Mouse (Mus musculus) liver, embryonic 14.5 days (tissue): ENCODE results near the gene Llgl2. TPM values are rescaled to one million over a fixed set of nuclear protein-coding genes. Genes with fewer than 3 reads are reported as not detected.

Experiments
- ATAC-seq: fragments of 200-750 bp; cut with Nextera tagmentation; 2 replicates; pipeline ENCODE4 v1.8.0; 2017; ENCODE audit warnings: moderate number of reproducible peaks, mild to moderate bottlenecking, moderate library complexity; ENCODE audit not compliant: insufficient read depth
- DNase-seq, 3 experiments: peaks; one replicate each; pipeline ENCODE4 v3.0.0-alpha.2; 2012 to 2013; ENCODE audit warnings: low read depth in 3 of 3, low spot score in 3 of 3
- H3K27ac ChIP-seq: fragments of 300-500 bp; sonication (generic); 2 replicates; pipeline ENCODE4 v1.5.1; 2014; ENCODE audit warnings: moderate library complexity, mild to moderate bottlenecking, control low read depth, inconsistent platforms
- H3K27me3 ChIP-seq: fragments of 300-500 bp; sonication (generic); 2 replicates; pipeline ENCODE4 v1.6.1; 2014; ENCODE audit warnings: mild to moderate bottlenecking, low read length, moderate library complexity; ENCODE audit not compliant: control insufficient read depth, insufficient read depth
- H3K36me3 ChIP-seq: fragments of 300-500 bp; sonication (generic); replicated peaks from 2 replicates; pipeline ENCODE4 v1.6.1; 2014; ENCODE audit warnings: low read depth; ENCODE audit not compliant: control insufficient read depth, insufficient read depth
- H3K4me1 ChIP-seq, 2 experiments: fragments of 200-500 bp in 1 of 2; fragments of 300-500 bp in 1 of 2; sonication (generic) in 1 of 2; replicated peaks; 2 replicates each; pipeline ENCODE4 v1.6.1; 2012 to 2014; ENCODE audit warnings: antibody characterized with exemption in 1 of 2, inconsistent platforms in 1 of 2, low read length in 1 of 2; ENCODE audit not compliant: control insufficient read depth in 2 of 2, insufficient read depth in 2 of 2
- H3K4me2 ChIP-seq: fragments of 300-500 bp; sonication (generic); 2 replicates; pipeline ENCODE4 v1.6.1; 2014; ENCODE audit warnings: low read depth, mild to moderate bottlenecking, control low read depth, moderate library complexity
- H3K4me3 ChIP-seq, 2 experiments: fragments of 200-500 bp in 1 of 2; fragments of 300-500 bp in 1 of 2; sonication (generic) in 1 of 2; 2 replicates each; pipeline ENCODE4 v1.5.1; 2012 to 2014; ENCODE audit warnings: low read depth in 2 of 2, low read length in 2 of 2, mild to moderate bottlenecking in 2 of 2, control low read depth in 1 of 2, inconsistent platforms in 1 of 2, moderate library complexity in 1 of 2; ENCODE audit not compliant: insufficient read depth in 1 of 2
- H3K9ac ChIP-seq: fragments of 300-500 bp; sonication (generic); replicated peaks from 2 replicates; pipeline ENCODE4 v1.6.1; 2014; ENCODE audit warnings: mild to moderate bottlenecking, control low read depth, moderate library complexity
- H3K9me3 ChIP-seq: fragments of 300-500 bp; sonication (generic); 2 replicates; pipeline ENCODE4 v1.6.1; 2016; ENCODE audit warnings: low read length, mixed read lengths; ENCODE audit not compliant: control insufficient read depth
- CTCF ChIP-seq: IDR thresholded peaks from 2 replicates; pipeline ENCODE4 v1.5.1; 2016; ENCODE audit warnings: antibody characterized with exemption, low read depth, control low read depth
- EP300 ChIP-seq: IDR thresholded peaks from 2 replicates; pipeline ENCODE4 v1.6.1; 2016; ENCODE audit warnings: antibody characterized with exemption, low read depth
- WGBS: fragments of 180-500 bp; shearing (Covaris S2); extraction: QIAGEN DNeasy Blood & Tissue Kit; methylation state at CpG from one replicate; pipeline ENCODE4 v1.1.7; 2014; ENCODE audit not compliant: insufficient replicate concordance; 5-methylcytosine and 5-hydroxymethylcytosine counted together
- microRNA-seq: library from miRNA; unstranded; fragments of <30 nt; microRNA quantifications from one replicate; pipeline ENCODE4, GENCODE M21; 2016
- polyA plus RNA-seq, 2 experiments: library from polyadenylated mRNA; depleted of rRNA in 1 of 2; stranded (reverse) in 1 of 2; unstranded in 1 of 2; fragments of >200 nt; fragmentation: Nextera tagmentation in 1 of 2; extraction: Ambion mirVana in 1 of 2; gene quantifications; 2 replicates each; pipeline versions ENCODE4 v1.2.1 to v1.2.3; 2012 to 2014

Gene Llgl2
- polyA plus RNA-seq, 2 experiments = 7.5 to 10.5 TPM

GRCm38 (mm10) chr11:115903384-115904230 is 79.8 kb downstream of the Llgl2 start:
- peaks cover 49% of the 10 kb centered on the region for H3K36me3 ChIP-seq
- TF ChIP-seq CTCF = no peak
- TF ChIP-seq EP300 = peak; percentile 74
- peak overlapping the region; percentile 90 for H3K9ac ChIP-seq
- no peaks in the 10 kb centered on the region for H3K9me3 ChIP-seq
- 6% methylated on average over 11 of the region's 11 CpGs for WGBS
- peaks cover 59 to 67% of the 10 kb centered on the region in 2 experiments for H3K4me1 ChIP-seq
- ATAC-seq (peak; percentile 84), DNase-seq (peak; percentile 80 to 91 (median 84))
- H3K27me3 ChIP-seq = no peaks in the 10 kb centered on the region
- peak overlapping the region; percentile 95 for H3K4me2 ChIP-seq
- H3K4me3 ChIP-seq = peak overlapping the region; percentile 49 to 70
- peak overlapping the region; percentile 100 for H3K27ac ChIP-seq

- H3K27ac ChIP-seq = peak overlapping the region; percentile 100
- H3K4me2 ChIP-seq = peak overlapping the region; percentile 95
- 36% methylated on average over 8 of the region's 8 CpGs for WGBS
- peak overlapping the region in 1 of 2 experiments; percentile 38; a peak in 2 of 4 replicates for H3K4me3 ChIP-seq
- ATAC-seq (no peak), DNase-seq (peak in 1 of 3 experiments; percentile 43)
- peaks cover 53 to 67% of the 10 kb centered on the region in 2 experiments for H3K4me1 ChIP-seq
- peak overlapping the region; percentile 71 for H3K9ac ChIP-seq
- peaks cover 49% of the 10 kb centered on the region for H3K36me3 ChIP-seq
- TF ChIP-seq EP300 = no peak
- TF ChIP-seq CTCF = no peak
- H3K27me3 ChIP-seq = no peaks in the 10 kb centered on the region
- H3K9me3 ChIP-seq = no peaks in the 10 kb centered on the region
Measured at GRCm38 (mm10) chr11:115904231-115904955, 80.5 kb downstream of the Llgl2 start.

Small RNA genes within 50 kb of the gene (microRNA-seq; reads per million reads assigned to microRNA genes)
- gene Mir5621 = not detected

Other genes with a start within 250 kb of the Llgl2 start
- 16.2 and 24.1 TPM in 2 replicates for gene Mrps7, start 220.1 kb upstream of the Llgl2 start, polyA plus RNA-seq (2012; rRNA removed)
- gene Mrps7, start 220.1 kb upstream of the Llgl2 start, polyA plus RNA-seq (2014; fragmentation: Nextera tagmentation; extraction: Ambion mirVana) = 52.6 and 53.3 TPM in 2 replicates
- 9.2 and 17.2 TPM in 2 replicates for gene Gga3, start 220.0 kb upstream of the Llgl2 start, polyA plus RNA-seq (2012; rRNA removed)
- gene Gga3, start 220.0 kb upstream of the Llgl2 start, polyA plus RNA-seq (2014; fragmentation: Nextera tagmentation; extraction: Ambion mirVana) = 6.4 and 7.2 TPM in 2 replicates
- 21.1 and 25.6 TPM in 2 replicates for gene Mif4gd, start 211.1 kb upstream of the Llgl2 start, polyA plus RNA-seq (2012; rRNA removed)
- 24.3 and 25.6 TPM in 2 replicates for gene Mif4gd, start 211.1 kb upstream of the Llgl2 start, polyA plus RNA-seq (2014; fragmentation: Nextera tagmentation; extraction: Ambion mirVana)
- gene Slc25a19, start 195.8 kb upstream of the Llgl2 start, polyA plus RNA-seq (2012; rRNA removed) = 7.4 and 10.5 TPM in 2 replicates
- gene Slc25a19, start 195.8 kb upstream of the Llgl2 start, polyA plus RNA-seq (2014; fragmentation: Nextera tagmentation; extraction: Ambion mirVana) = 8.5 and 9.4 TPM in 2 replicates
- 15.7 and 22.4 TPM in 2 replicates for gene Grb2, start 115.5 kb upstream of the Llgl2 start, polyA plus RNA-seq (2012; rRNA removed)
- 26.0 and 30.1 TPM in 2 replicates for gene Grb2, start 115.5 kb upstream of the Llgl2 start, polyA plus RNA-seq (2014; fragmentation: Nextera tagmentation; extraction: Ambion mirVana)
- gene Tmem94, start 58.6 kb upstream of the Llgl2 start, polyA plus RNA-seq (2012; rRNA removed) = 11.0 and 13.8 TPM in 2 replicates
- 3.7 and 6.1 TPM in 2 replicates for gene Tmem94, start 58.6 kb upstream of the Llgl2 start, polyA plus RNA-seq (2014; fragmentation: Nextera tagmentation; extraction: Ambion mirVana)
- gene Caskin2, start 10.4 kb upstream of the Llgl2 start, polyA plus RNA-seq (2012; rRNA removed) = 7.1 and 7.8 TPM in 2 replicates
- 4.9 and 6.1 TPM in 2 replicates for gene Caskin2, start 10.4 kb upstream of the Llgl2 start, polyA plus RNA-seq (2014; fragmentation: Nextera tagmentation; extraction: Ambion mirVana)
- 12.4 and 12.9 TPM in 2 replicates for gene Tsen54, start 9.3 kb upstream of the Llgl2 start, polyA plus RNA-seq (2012; rRNA removed)
- gene Tsen54, start 9.3 kb upstream of the Llgl2 start, polyA plus RNA-seq (2014; fragmentation: Nextera tagmentation; extraction: Ambion mirVana) = 9.7 and 12.4 TPM in 2 replicates
- 0.36 and 0.42 TPM in 2 replicates for gene Myo15b, start 34.4 kb downstream of the Llgl2 start, polyA plus RNA-seq (2012; rRNA removed)
- 0.09 and 0.29 TPM in 2 replicates for gene Myo15b, start 34.4 kb downstream of the Llgl2 start, polyA plus RNA-seq (2014; fragmentation: Nextera tagmentation; extraction: Ambion mirVana)
- 20.6 and 25.1 TPM in 2 replicates for gene Smim5, start 75.9 kb downstream of the Llgl2 start, polyA plus RNA-seq (2012; rRNA removed)
- gene Smim5, start 75.9 kb downstream of the Llgl2 start, polyA plus RNA-seq (2014; fragmentation: Nextera tagmentation; extraction: Ambion mirVana) = 45.3 and 48.8 TPM in 2 replicates
- gene Smim6, start 88.0 kb downstream of the Llgl2 start, polyA plus RNA-seq (2012; rRNA removed) = 1.5 and 1.8 TPM in 2 replicates
- gene Smim6, start 88.0 kb downstream of the Llgl2 start, polyA plus RNA-seq (2014; fragmentation: Nextera tagmentation; extraction: Ambion mirVana) = 2.0 and 2.2 TPM in 2 replicates
- 8.7 and 22.6 TPM in 2 replicates for gene Sap30bp, start 109.2 kb downstream of the Llgl2 start, polyA plus RNA-seq (2012; rRNA removed)
- 20.0 and 21.2 TPM in 2 replicates for gene Sap30bp, start 109.2 kb downstream of the Llgl2 start, polyA plus RNA-seq (2014; fragmentation: Nextera tagmentation; extraction: Ambion mirVana)
- 6.7 and 7.3 TPM in 2 replicates for gene Recql5, start 109.4 kb downstream of the Llgl2 start, polyA plus RNA-seq (2012; rRNA removed)
- gene Recql5, start 109.4 kb downstream of the Llgl2 start, polyA plus RNA-seq (2014; fragmentation: Nextera tagmentation; extraction: Ambion mirVana) = 6.1 and 6.5 TPM in 2 replicates
- 0.10 and 0.11 TPM in 2 replicates for gene Itgb4, start 150.7 kb downstream of the Llgl2 start, polyA plus RNA-seq (2012; rRNA removed)
- 0.16 and 0.17 TPM in 2 replicates for gene Itgb4, start 150.7 kb downstream of the Llgl2 start, polyA plus RNA-seq (2014; fragmentation: Nextera tagmentation; extraction: Ambion mirVana)
- 55.9 and 59.1 TPM in 2 replicates for gene Galk1, start 188.7 kb downstream of the Llgl2 start, polyA plus RNA-seq (2012; rRNA removed)
- gene Galk1, start 188.7 kb downstream of the Llgl2 start, polyA plus RNA-seq (2014; fragmentation: Nextera tagmentation; extraction: Ambion mirVana) = 102 and 113 TPM in 2 replicates
- 173 and 248 TPM in 2 replicates for gene H3f3b, start 203.9 kb downstream of the Llgl2 start, polyA plus RNA-seq (2012; rRNA removed)
- 651 and 676 TPM in 2 replicates for gene H3f3b, start 203.9 kb downstream of the Llgl2 start, polyA plus RNA-seq (2014; fragmentation: Nextera tagmentation; extraction: Ambion mirVana)
- gene Unk, start 206.3 kb downstream of the Llgl2 start, polyA plus RNA-seq (2012; rRNA removed) = 10.4 and 12.1 TPM in 2 replicates
- gene Unk, start 206.3 kb downstream of the Llgl2 start, polyA plus RNA-seq (2014; fragmentation: Nextera tagmentation; extraction: Ambion mirVana) = 6.4 and 7.9 TPM in 2 replicates